Mouse (Mus musculus) kidney, postnatal 0 days (tissue): ENCODE data around the gene Zbtb20. TPM values are rescaled to one million over a fixed set of nuclear protein-coding genes. Genes with fewer than 3 reads are reported as not detected.
A peak's percentile ranks its signal among the peaks of the same experiment; 100 is the strongest.

ENCODE experiments used
- ATAC-seq: fragments of 200-750 bp; cut with Nextera tagmentation; replicated peaks from 2 replicates; pipeline ENCODE4 v1.8.0; 2017; ENCODE audit warnings: low read depth, moderate number of reproducible peaks, moderate TSS enrichment, moderate library complexity; ENCODE audit not compliant: low FRiP score
- DNase-seq: peaks from one replicate; pipeline ENCODE4 v3.0.0-alpha.2; 2016; ENCODE audit warnings: low spot score
- H3K27ac ChIP-seq: fragments of 300-500 bp; sonication (generic); 2 replicates; pipeline ENCODE4 v1.5.1; 2014; ENCODE audit warnings: mild to moderate bottlenecking
- H3K27me3 ChIP-seq: fragments of 300-500 bp; sonication (generic); 2 replicates; pipeline ENCODE4 v1.6.1; 2014; ENCODE audit warnings: low read length, mixed read lengths; ENCODE audit not compliant: insufficient read depth
- H3K36me3 ChIP-seq: fragments of 300-500 bp; sonication (generic); 2 replicates; pipeline ENCODE4 v1.6.1; 2014; ENCODE audit warnings: low read length, mixed read lengths; ENCODE audit not compliant: insufficient read depth
- H3K4me1 ChIP-seq: fragments of 300-500 bp; sonication (generic); replicated peaks from 2 replicates; pipeline ENCODE4 v1.6.1; 2014; ENCODE audit warnings: antibody characterized with exemption, low read length, mixed read lengths; ENCODE audit not compliant: insufficient read depth
- H3K4me2 ChIP-seq: fragments of 300-500 bp; sonication (generic); 2 replicates; pipeline ENCODE4 v1.6.1; 2014; ENCODE audit warnings: mild to moderate bottlenecking, low read length, moderate library complexity, mixed read lengths
- H3K4me3 ChIP-seq: fragments of 300-500 bp; sonication (generic); replicated peaks from 2 replicates; pipeline ENCODE4 v1.5.1; 2014; ENCODE audit warnings: low read depth, low read length
- H3K9ac ChIP-seq: fragments of 300-500 bp; sonication (generic); 2 replicates; pipeline ENCODE4 v1.6.1; 2014; ENCODE audit warnings: low read depth, low read length
- H3K9me3 ChIP-seq: fragments of 300-500 bp; sonication (generic); replicated peaks from 2 replicates; pipeline ENCODE4 v1.6.1; 2016; ENCODE audit warnings: low read length, inconsistent platforms, mixed read lengths
- CTCF ChIP-seq: IDR thresholded peaks from 2 replicates; pipeline ENCODE4 v1.5.1; 2016; ENCODE audit warnings: antibody characterized with exemption, low read depth, mild to moderate bottlenecking, moderate library complexity
- WGBS: fragments of 180-500 bp; shearing (Covaris S2); extraction: QIAGEN DNeasy Blood & Tissue Kit; methylation state at CpG from one replicate; pipeline ENCODE4 v1.1.7; 2014; 5-methylcytosine and 5-hydroxymethylcytosine counted together
- polyA plus RNA-seq: library from polyadenylated mRNA; unstranded; fragments of >200 nt; fragmentation: Nextera tagmentation; extraction: Ambion mirVana; gene quantifications from 2 replicates; pipeline ENCODE4 v1.2.1, GENCODE M21; 2015

Gene Zbtb20
- polyA plus RNA-seq, 1 experiment from 2014 or later: 36.8 TPM

- H3K27me3 ChIP-seq: no peaks in the 10 kb centered on the region
- no peak overlapping the region for H3K9ac ChIP-seq
- no peak overlapping the region for H3K4me2 ChIP-seq
- no peak overlapping the region for H3K4me3 ChIP-seq
- H3K36me3 ChIP-seq: no peaks in the 10 kb centered on the region
- ATAC-seq: no peak
- H3K4me1 ChIP-seq: no peaks in the 10 kb centered on the region
- peak; percentile 43; the same call in 1 of the 2 replicates for TF ChIP-seq CTCF
- no peak overlapping the region for H3K27ac ChIP-seq
- WGBS: 80% methylated on average over 4 of the region's 4 CpGs
- no peak for DNase-seq
- no peaks in the 10 kb centered on the region for H3K9me3 ChIP-seq
These were observed 686.3 kb downstream of the Zbtb20 start for GRCm38 (mm10) chr16:43561956-43562355.

DNA sequence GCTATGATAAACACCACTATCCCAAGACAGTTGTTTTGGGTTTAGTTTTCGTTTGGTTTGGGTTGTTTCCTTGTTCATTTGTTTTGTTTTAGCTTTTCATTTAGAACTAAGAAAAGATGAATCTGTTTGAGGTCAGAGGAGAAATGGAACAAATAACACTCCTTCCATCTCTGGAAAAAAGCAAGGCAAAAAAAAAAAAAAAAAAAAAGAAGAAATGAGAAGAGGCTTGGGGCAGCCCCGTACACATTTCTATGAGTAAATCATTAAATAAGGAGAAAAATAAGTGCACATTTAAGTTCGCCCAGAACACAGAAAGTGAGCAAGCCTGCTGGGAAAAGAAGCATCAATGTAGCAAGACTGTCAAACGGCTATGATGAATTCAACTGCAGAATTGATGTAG is 690.2 kb downstream of the Zbtb20 start:
- WGBS: 57% methylated on average over 4 of the region's 4 CpGs
- Histone ChIP-seq H3K9ac (no peak overlapping the region), H3K27ac (no peak overlapping the region), H3K4me2 (no peak overlapping the region), H3K4me1 (no peaks in the 10 kb centered on the region), H3K9me3 (no peaks in the 10 kb centered on the region), H3K4me3 (no peak overlapping the region), H3K36me3 (0 out of 2 replicates have a peak, but pooled peaks cover 2% of the 10 kb centered on the region), H3K27me3 (no peaks in the 10 kb centered on the region)
- ATAC-seq (no peak), DNase-seq (no peak)
- TF ChIP-seq CTCF: no peak

- H3K4me3 ChIP-seq: no peak overlapping the region
- H3K9me3 ChIP-seq: no peaks in the 10 kb centered on the region
- 61% methylated on average over 1 of the region's 1 CpGs for WGBS
- H3K36me3 ChIP-seq: 0 out of 2 replicates have a peak, but pooled peaks cover 5% of the 10 kb centered on the region
- H3K4me2 ChIP-seq: no peak overlapping the region
- H3K27me3 ChIP-seq: no peaks in the 10 kb centered on the region
- H3K27ac ChIP-seq: no peak overlapping the region
- no peak overlapping the region for H3K9ac ChIP-seq
- TF ChIP-seq CTCF: no peak
- H3K4me1 ChIP-seq: no peaks in the 10 kb centered on the region
- no peak for DNase-seq
- ATAC-seq: no peak
These were observed 690.8 kb downstream of the Zbtb20 start for GRCm38 (mm10) chr16:43566511-43566910.

- WGBS: 94% methylated on average over 16 of the region's 16 CpGs
- H3K27me3 ChIP-seq: no peaks in the 10 kb centered on the region
These were observed 695.8 kb downstream of the Zbtb20 start for GRCm38 (mm10) chr16:43571376-43572081.

GRCm38 (mm10) chr16:43572171-43572570 is 696.5 kb downstream of the Zbtb20 start:
- H3K9ac ChIP-seq: no peak overlapping the region
- DNase-seq (no peak), ATAC-seq (no peak)
- no peak for TF ChIP-seq CTCF
- H3K4me1 ChIP-seq: peaks cover 15% of the 10 kb centered on the region
- no peaks in the 10 kb centered on the region for H3K9me3 ChIP-seq
- H3K36me3 ChIP-seq: 0 out of 2 replicates have a peak, but pooled peaks cover 5% of the 10 kb centered on the region
- no peak overlapping the region for H3K4me3 ChIP-seq
- 91% methylated on average over 5 of the region's 5 CpGs for whole genome bisulfite sequencing
- no peaks in the 10 kb centered on the region for H3K27me3 ChIP-seq
- no peak overlapping the region for H3K4me2 ChIP-seq
- no peak overlapping the region for H3K27ac ChIP-seq

More at GRCm38 (mm10) chr16:43571376-43572081, 695.8 kb downstream of the Zbtb20 start:
- H3K4me2 ChIP-seq: no peak overlapping the region
- DNase-seq (no peak), ATAC-seq (no peak)
- H3K4me1 ChIP-seq: peaks cover 10% of the 10 kb centered on the region; the same call in 1 of the 2 replicates
- no peaks in the 10 kb centered on the region for H3K9me3 ChIP-seq
- no peak for TF ChIP-seq CTCF
- 0 out of 2 replicates have a peak, but pooled peaks cover 5% of the 10 kb centered on the region for H3K36me3 ChIP-seq
- H3K9ac ChIP-seq: no peak overlapping the region
- no peak overlapping the region for H3K27ac ChIP-seq
- H3K4me3 ChIP-seq: no peak overlapping the region

DNA sequence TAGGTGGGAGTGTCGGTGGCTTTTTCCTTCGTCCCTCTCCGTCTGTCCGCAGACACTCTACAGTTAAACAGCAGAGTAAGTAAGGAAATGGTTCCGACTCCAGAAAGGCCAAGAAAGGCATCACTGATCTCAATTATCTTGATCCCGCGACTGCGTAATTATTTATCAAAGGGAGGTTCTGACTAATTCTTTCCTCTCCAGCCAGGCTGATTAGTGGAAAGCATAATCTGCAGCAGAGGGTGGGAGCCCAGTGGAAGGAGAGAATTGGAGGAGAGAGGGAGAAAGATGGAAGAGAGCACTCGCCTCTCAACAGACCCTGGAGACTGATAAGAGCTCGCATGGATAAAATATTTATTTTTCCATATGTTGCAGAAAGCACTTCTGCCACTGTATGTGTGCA is 697.1 kb downstream of the Zbtb20 start:
- H3K4me3 ChIP-seq: no peak overlapping the region
- H3K36me3 ChIP-seq: 0 out of 2 replicates have a peak, but pooled peaks cover 5% of the 10 kb centered on the region
- no peak for DNase-seq
- H3K4me1 ChIP-seq: peaks cover 20% of the 10 kb centered on the region
- ATAC-seq: no peak
- WGBS: 48% methylated on average over 10 of the region's 10 CpGs
- H3K27ac ChIP-seq: peak overlapping the region; percentile 73
- H3K9ac ChIP-seq: no peak overlapping the region
- H3K9me3 ChIP-seq: no peaks in the 10 kb centered on the region
- H3K4me2 ChIP-seq: no peak overlapping the region
- TF ChIP-seq CTCF: no peak
- no peaks in the 10 kb centered on the region for H3K27me3 ChIP-seq
